Mouse (Mus musculus) MEL (cell line): ENCODE measurements around the gene Fxyd7.

Experiments used
- CTCF ChIP-seq, 3 experiments: IDR thresholded peaks in 2 of 3; conservative IDR thresholded peaks in 1 of 3; 2 replicates each; pipeline ENCODE4 v1.5.1; 2011 to 2012; ENCODE audit warnings: low read length in 3 of 3, low read depth in 2 of 3, mild to moderate bottlenecking in 2 of 3, improper control_type of control experiment in 1 of 3, inconsistent platforms in 1 of 3, mixed read lengths in 1 of 3, moderate library complexity in 1 of 3; ENCODE audit not compliant: control insufficient read depth in 1 of 3, insufficient read depth in 1 of 3, poor library complexity in 1 of 3, severe bottlenecking in 1 of 3
- ZC3H11A ChIP-seq: IDR thresholded peaks from 2 replicates; pipeline ENCODE4 v1.6.1; 2012; ENCODE audit warnings: low read depth, mild to moderate bottlenecking, inconsistent platforms, low read length, improper control_type of control experiment

DNA sequence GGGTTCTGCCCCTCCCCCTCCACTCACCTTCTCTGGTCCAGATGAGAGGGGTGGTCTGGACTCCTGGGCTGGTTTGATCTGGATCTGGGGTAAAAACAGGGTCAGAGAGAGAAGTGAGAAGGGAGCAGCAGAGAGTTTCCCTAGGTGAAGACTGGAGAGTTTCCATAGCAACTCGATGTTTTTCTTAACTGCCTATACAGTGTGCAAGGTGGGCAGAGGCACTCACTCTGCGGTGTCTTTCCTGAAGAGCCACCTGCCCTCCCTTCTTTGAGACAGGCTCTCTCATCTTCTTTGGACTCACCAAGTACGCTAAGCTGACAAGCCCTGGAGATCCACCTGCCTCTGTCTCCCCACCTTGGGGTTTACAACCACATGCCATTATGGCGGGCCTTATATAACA is 12.3 kb downstream of the Fxyd7 start:
- no peak for TF ChIP-seq CTCF (IDR thresholded peaks at IDR 0.05 in 2 of 3, conservative IDR thresholded peaks at IDR 0.05 in 1 of 3; ENCODE audit: control insufficient read depth in 1 of 3, insufficient read depth in 1 of 3, low read depth in 2 of 3, low read length in 3 of 3, poor library complexity in 1 of 3, severe bottlenecking in 1 of 3)
- TF ChIP-seq ZC3H11A: no peak
